Mouse (Mus musculus): ENCODE data around the gene Ppfia3. TPM values are rescaled to one million over a fixed set of nuclear protein-coding genes. Genes with fewer than 3 reads are reported as not detected.

Gene Ppfia3
- polyA plus RNA-seq, 1 experiment from 2014 or later: 2.0 TPM

- no peak for DNase-seq (ENCODE audit: low spot score)
- 85% methylated on average over 11 of the region's 11 CpGs for WGBS
- H3K4me3 ChIP-seq (ENCODE audit: low read depth, low read length): no peak overlapping the region
- H3K9ac ChIP-seq (ENCODE audit: low read depth, low read length): no peak overlapping the region
- H3K4me2 ChIP-seq: no peak overlapping the region
- no peaks in the 10 kb centered on the region for H3K36me3 ChIP-seq (ENCODE audit: control insufficient read depth, insufficient read depth, low read length)
- no peaks in the 10 kb centered on the region for H3K9me3 ChIP-seq (ENCODE audit: control insufficient read depth, low read length)
- H3K27me3 ChIP-seq (replicated peaks; ENCODE audit: control insufficient read depth, insufficient read depth, low read length): peaks cover 20% of the 10 kb centered on the region
- H3K27ac ChIP-seq (ENCODE audit: low read depth, low read length): no peak overlapping the region
- no peak for ATAC-seq (replicated peaks; ENCODE audit: low FRiP score)
- peaks cover 33% of the 10 kb centered on the region for H3K4me1 ChIP-seq (replicated peaks; ENCODE audit: control insufficient read depth, insufficient read depth, low read length)
Measured at GRCm38 (mm10) chr7:45342081-45342480, 24.7 kb downstream of the Ppfia3 start.

GRCm38 (mm10) chr7:45341303-45341702 lies 25.5 kb downstream of the Ppfia3 start:
- H3K9me3 ChIP-seq (ENCODE audit: control insufficient read depth, low read length): no peaks in the 10 kb centered on the region
- no peak overlapping the region for H3K9ac ChIP-seq (ENCODE audit: low read depth, low read length)
- H3K4me2 ChIP-seq: peak overlapping the region; percentile 98
- H3K4me1 ChIP-seq (replicated peaks; ENCODE audit: control insufficient read depth, insufficient read depth, low read length): peaks cover 33% of the 10 kb centered on the region
- H3K36me3 ChIP-seq (ENCODE audit: control insufficient read depth, insufficient read depth, low read length): no peaks in the 10 kb centered on the region
- peaks cover 24% of the 10 kb centered on the region for H3K27me3 ChIP-seq (replicated peaks; ENCODE audit: control insufficient read depth, insufficient read depth, low read length)
- H3K4me3 ChIP-seq (ENCODE audit: low read depth, low read length): peak overlapping the region; percentile 60
- H3K27ac ChIP-seq (ENCODE audit: low read depth, low read length): no peak overlapping the region
- ATAC-seq (replicated peaks; ENCODE audit: low FRiP score) (peak; percentile 56), DNase-seq (ENCODE audit: low spot score) (peak; percentile 77)
- WGBS: 3% methylated on average over 8 of the region's 8 CpGs

- ATAC-seq (replicated peaks; ENCODE audit: low FRiP score) (peak; percentile 32), DNase-seq (ENCODE audit: low spot score) (peak; percentile 59)
- peak overlapping the region; percentile 60 for H3K4me3 ChIP-seq (ENCODE audit: low read depth, low read length)
- H3K9ac ChIP-seq (ENCODE audit: low read depth, low read length): peak overlapping the region; percentile 73; the same call in 1 of the 2 replicates
- no peaks in the 10 kb centered on the region for H3K36me3 ChIP-seq (ENCODE audit: control insufficient read depth, insufficient read depth, low read length)
- peaks cover 33% of the 10 kb centered on the region for H3K4me1 ChIP-seq (replicated peaks; ENCODE audit: control insufficient read depth, insufficient read depth, low read length)
- WGBS: 0% methylated on average over 11 of the region's 11 CpGs
- peaks cover 24% of the 10 kb centered on the region for H3K27me3 ChIP-seq (replicated peaks; ENCODE audit: control insufficient read depth, insufficient read depth, low read length)
- H3K27ac ChIP-seq (ENCODE audit: low read depth, low read length): 0 out of 2 replicates have a peak overlapping the region, but pooled peaks have one; percentile 13
- H3K9me3 ChIP-seq (ENCODE audit: control insufficient read depth, low read length): no peaks in the 10 kb centered on the region
- H3K4me2 ChIP-seq: peak overlapping the region; percentile 98
Measured at GRCm38 (mm10) chr7:45340669-45341068, 26.1 kb downstream of the Ppfia3 start.

GRCm38 (mm10) chr7:45340066-45340442 lies 26.8 kb downstream of the Ppfia3 start:
- no peaks in the 10 kb centered on the region for H3K9me3 ChIP-seq (ENCODE audit: control insufficient read depth, low read length)
- ATAC-seq (replicated peaks; ENCODE audit: low FRiP score): no peak
- no peaks in the 10 kb centered on the region for H3K36me3 ChIP-seq (ENCODE audit: control insufficient read depth, insufficient read depth, low read length)
- H3K4me1 ChIP-seq (replicated peaks; ENCODE audit: control insufficient read depth, insufficient read depth, low read length): peaks cover 33% of the 10 kb centered on the region
- H3K4me2 ChIP-seq: peak overlapping the region; percentile 98
- H3K9ac ChIP-seq (ENCODE audit: low read depth, low read length): peak overlapping the region; percentile 73
- 3% methylated on average over 11 of the region's 11 CpGs for WGBS
- no peak overlapping the region for H3K27ac ChIP-seq (ENCODE audit: low read depth, low read length)
- peaks cover 24% of the 10 kb centered on the region for H3K27me3 ChIP-seq (replicated peaks; ENCODE audit: control insufficient read depth, insufficient read depth, low read length)
- H3K4me3 ChIP-seq (ENCODE audit: low read depth, low read length): peak overlapping the region; percentile 60
- DNase-seq (ENCODE audit: low spot score): no peak

GRCm38 (mm10) chr7:45339410-45340065 lies 27.3 kb downstream of the Ppfia3 start:
- no peaks in the 10 kb centered on the region for H3K9me3 ChIP-seq (ENCODE audit: control insufficient read depth, low read length)
- peak overlapping the region; percentile 98 for H3K4me2 ChIP-seq
- ATAC-seq (replicated peaks; ENCODE audit: low FRiP score) (peak; percentile 82), DNase-seq (ENCODE audit: low spot score) (peak; percentile 85)
- H3K4me1 ChIP-seq (replicated peaks; ENCODE audit: control insufficient read depth, insufficient read depth, low read length): peaks cover 38% of the 10 kb centered on the region
- peak overlapping the region; percentile 49; the same call in 1 of the 2 replicates for H3K27ac ChIP-seq (ENCODE audit: low read depth, low read length)
- peak overlapping the region; percentile 73 for H3K9ac ChIP-seq (ENCODE audit: low read depth, low read length)
- peak overlapping the region; percentile 60 for H3K4me3 ChIP-seq (ENCODE audit: low read depth, low read length)
- H3K36me3 ChIP-seq (ENCODE audit: control insufficient read depth, insufficient read depth, low read length): no peaks in the 10 kb centered on the region
- 1% methylated on average over 36 of the region's 39 CpGs for WGBS
- H3K27me3 ChIP-seq (replicated peaks; ENCODE audit: control insufficient read depth, insufficient read depth, low read length): peaks cover 24% of the 10 kb centered on the region

- H3K4me2 ChIP-seq: peak overlapping the region; percentile 98
- peak overlapping the region; percentile 60 for H3K4me3 ChIP-seq (ENCODE audit: low read depth, low read length)
- H3K27ac ChIP-seq (ENCODE audit: low read depth, low read length): no peak overlapping the region
- H3K36me3 ChIP-seq (ENCODE audit: control insufficient read depth, insufficient read depth, low read length): no peaks in the 10 kb centered on the region
- H3K4me1 ChIP-seq (replicated peaks; ENCODE audit: control insufficient read depth, insufficient read depth, low read length): peaks cover 41% of the 10 kb centered on the region
- WGBS: 4% methylated on average over 14 of the region's 14 CpGs
- DNase-seq (ENCODE audit: low spot score) (peak; percentile 48), ATAC-seq (replicated peaks; ENCODE audit: low FRiP score) (no peak)
- peaks cover 25% of the 10 kb centered on the region for H3K27me3 ChIP-seq (replicated peaks; ENCODE audit: control insufficient read depth, insufficient read depth, low read length)
- H3K9ac ChIP-seq (ENCODE audit: low read depth, low read length): peak overlapping the region; percentile 73; the same call in 1 of the 2 replicates
- H3K9me3 ChIP-seq (ENCODE audit: control insufficient read depth, low read length): no peaks in the 10 kb centered on the region
Measured at GRCm38 (mm10) chr7:45338161-45338911, 28.5 kb downstream of the Ppfia3 start.

- DNase-seq (ENCODE audit: low spot score) (no peak), ATAC-seq (replicated peaks; ENCODE audit: low FRiP score) (no peak)
- Histone ChIP-seq H3K4me3 (ENCODE audit: low read depth, low read length) (no peak overlapping the region), H3K4me1 (replicated peaks; ENCODE audit: control insufficient read depth, insufficient read depth, low read length) (peaks cover 46% of the 10 kb centered on the region), H3K27ac (ENCODE audit: low read depth, low read length) (no peak overlapping the region), H3K27me3 (replicated peaks; ENCODE audit: control insufficient read depth, insufficient read depth, low read length) (peaks cover 34% of the 10 kb centered on the region), H3K4me2 (no peak overlapping the region), H3K36me3 (ENCODE audit: control insufficient read depth, insufficient read depth, low read length) (no peaks in the 10 kb centered on the region), H3K9ac (ENCODE audit: low read depth, low read length) (no peak overlapping the region), H3K9me3 (ENCODE audit: control insufficient read depth, low read length) (no peaks in the 10 kb centered on the region)
- WGBS: 14% methylated on average over 4 of the region's 4 CpGs
Measured at GRCm38 (mm10) chr7:45337469-45337868, 29.4 kb downstream of the Ppfia3 start.

GRCm38 (mm10) chr7:45336319-45336718 lies 30.5 kb downstream of the Ppfia3 start:
- ATAC-seq (replicated peaks; ENCODE audit: low FRiP score) (no peak), DNase-seq (ENCODE audit: low spot score) (no peak)
- Histone ChIP-seq H3K36me3 (ENCODE audit: control insufficient read depth, insufficient read depth, low read length) (no peaks in the 10 kb centered on the region), H3K27ac (ENCODE audit: low read depth, low read length) (no peak overlapping the region), H3K9ac (ENCODE audit: low read depth, low read length) (no peak overlapping the region), H3K9me3 (ENCODE audit: control insufficient read depth, low read length) (no peaks in the 10 kb centered on the region), H3K4me3 (ENCODE audit: low read depth, low read length) (no peak overlapping the region), H3K4me1 (replicated peaks; ENCODE audit: control insufficient read depth, insufficient read depth, low read length) (peaks cover 44% of the 10 kb centered on the region), H3K27me3 (replicated peaks; ENCODE audit: control insufficient read depth, insufficient read depth, low read length) (peaks cover 34% of the 10 kb centered on the region), H3K4me2 (no peak overlapping the region)
- WGBS: 76% methylated on average over 4 of the region's 4 CpGs

Data from liver, embryonic 11.5 days (tissue).